Mouse (Mus musculus) cerebellum, adult 8-10 months (tissue): ENCODE data around the gene Elk4.

ENCODE experiments used
- DNase-seq: peaks from one replicate; pipeline ENCODE4 v3.0.0; 2022

Elk4 gene

DNA sequence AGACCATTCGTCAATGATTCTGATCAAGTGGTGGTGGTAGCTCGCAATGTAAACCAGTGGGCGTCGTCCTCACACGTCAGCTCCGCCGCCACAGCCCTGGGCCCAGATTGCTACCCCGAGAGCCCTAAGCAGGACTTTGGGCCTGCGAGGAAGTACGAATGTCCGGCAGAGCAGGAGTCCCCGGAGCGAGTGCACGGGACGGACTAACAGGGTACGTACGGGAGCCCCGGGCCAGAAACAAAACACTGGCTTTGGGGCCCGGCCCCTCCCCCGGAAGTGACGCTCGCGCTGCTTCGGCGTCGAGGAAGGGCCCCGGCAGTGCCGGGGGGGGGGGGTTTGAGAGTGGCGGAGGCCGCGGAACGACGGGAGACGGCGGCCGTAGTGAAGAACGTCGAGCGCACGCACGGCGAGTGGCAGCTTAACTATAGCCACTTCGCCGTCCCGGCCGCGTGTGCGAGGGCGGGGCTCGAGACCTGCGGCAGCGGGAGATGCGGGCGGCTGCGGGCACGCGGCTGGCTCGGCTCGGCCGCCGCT, at the start of gene Elk4:
Elk4 (plus strand) TSS at position 326 of the 534 bp plus-strand sequence.
- peak; percentile 81 for DNase-seq

DNA sequence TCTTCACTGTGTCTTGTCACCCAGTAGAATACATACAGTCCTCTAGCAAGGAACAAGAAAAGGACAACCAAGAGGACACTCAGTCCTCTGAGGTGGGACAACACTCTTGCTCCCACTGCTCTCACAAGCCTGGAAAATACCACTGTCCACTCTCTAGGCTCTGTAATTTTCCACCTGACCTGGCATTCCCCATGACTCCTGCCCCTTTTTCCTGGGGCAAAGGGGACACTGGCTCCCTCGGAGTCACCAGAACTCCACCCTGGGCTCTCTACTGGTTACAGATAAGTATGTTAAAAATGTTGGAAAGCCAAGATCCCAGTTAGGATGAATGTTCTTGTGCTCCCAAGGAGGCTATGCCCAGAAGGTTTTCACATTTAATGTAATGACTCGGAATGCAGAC, 46.4 kb upstream of the Elk4 start:
- DNase-seq = no peak

DNA sequence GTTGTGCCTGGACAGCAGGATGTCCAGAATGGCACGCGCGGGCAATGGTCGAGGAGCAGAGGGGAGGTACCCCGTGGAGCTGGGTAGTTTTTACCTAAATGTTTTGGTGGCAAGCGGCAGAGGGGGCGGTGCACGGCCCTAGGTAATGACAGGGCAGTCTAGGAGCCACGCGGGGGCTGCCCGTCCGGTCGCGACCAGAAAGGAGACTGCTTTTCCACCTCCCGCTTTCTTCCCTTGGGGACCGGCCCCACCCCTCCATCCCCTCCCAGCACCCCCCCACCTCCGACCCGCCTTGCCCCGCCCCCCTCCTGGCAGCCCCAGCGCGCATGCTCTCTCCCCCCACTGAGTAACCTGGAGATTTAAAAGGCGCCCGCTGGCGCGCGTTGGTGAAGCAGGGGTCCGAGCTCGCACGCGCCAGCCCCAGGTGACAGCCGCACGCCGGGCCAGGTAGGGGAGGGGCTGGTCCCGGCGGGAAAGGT, 44.8 kb upstream of the Elk4 start, which contains the start of gene Slc45a3:
Slc45a3 (plus strand) TSS at position 362 of the 479 bp plus-strand sequence.
- DNase-seq = no peak

DNA sequence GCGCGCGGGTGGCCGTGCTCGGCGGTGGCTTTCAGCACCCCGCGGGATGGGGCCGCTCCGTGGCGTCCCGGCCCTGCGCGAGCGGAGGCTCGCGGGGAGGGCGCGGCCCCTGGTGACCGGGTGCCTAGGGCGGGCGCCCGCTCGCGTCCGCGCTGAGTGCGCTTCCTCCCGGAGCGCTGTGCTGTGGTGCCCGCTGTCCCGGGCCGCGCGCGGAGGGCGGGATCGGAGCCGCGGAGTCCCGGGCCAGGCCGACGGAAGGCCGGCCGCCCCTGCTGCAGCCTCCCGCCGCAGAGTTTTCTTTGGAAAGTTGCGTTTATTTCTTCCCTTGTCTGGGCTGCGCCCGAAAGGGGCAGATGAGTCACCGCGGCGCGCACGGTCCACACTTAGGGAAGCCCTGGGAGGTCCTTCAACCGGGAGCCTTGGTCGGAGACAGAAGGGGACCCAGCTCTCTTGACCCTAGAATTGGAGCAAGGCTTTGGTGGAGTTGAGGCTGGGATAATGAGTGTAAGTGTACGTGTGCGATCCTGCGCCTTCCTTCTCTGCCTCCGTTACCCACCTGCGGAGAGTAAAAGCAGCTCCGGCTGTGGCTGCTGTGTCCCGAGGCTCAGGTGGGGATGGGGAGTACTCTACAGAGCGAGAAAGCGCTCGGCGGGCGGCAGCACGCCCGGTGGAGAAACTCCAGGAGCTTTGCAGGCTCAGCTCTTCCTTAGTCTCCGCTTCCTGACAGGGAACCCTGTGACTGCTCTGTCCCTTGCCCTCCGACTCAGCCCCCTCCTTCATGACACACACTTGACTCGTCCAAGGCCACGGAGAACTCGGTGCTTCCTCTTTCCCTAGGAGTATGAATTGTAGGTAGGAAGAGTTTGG, 44.1 kb upstream of the Elk4 start:
- no peak for DNase-seq

DNA sequence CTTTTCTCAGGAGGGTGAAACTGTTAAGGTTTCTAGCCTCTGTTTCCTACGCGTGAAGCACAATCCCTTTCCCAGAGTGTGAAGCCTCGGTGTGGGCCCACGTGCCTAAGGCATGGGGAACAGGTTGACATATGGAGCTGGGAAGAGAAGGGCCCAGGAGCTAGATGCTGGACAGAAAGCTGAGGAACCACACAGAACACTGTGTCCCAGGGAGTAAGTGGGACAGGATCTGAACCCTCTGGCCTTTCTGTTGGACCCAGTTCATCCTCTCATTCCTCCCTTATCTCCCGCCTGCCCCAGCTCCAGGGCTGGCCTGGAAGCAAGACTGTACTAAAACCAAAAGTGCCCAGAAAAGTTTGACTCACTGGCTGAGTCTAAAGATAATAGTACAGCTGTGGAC, 43.3 kb upstream of the Elk4 start:
- no peak for DNase-seq

DNA sequence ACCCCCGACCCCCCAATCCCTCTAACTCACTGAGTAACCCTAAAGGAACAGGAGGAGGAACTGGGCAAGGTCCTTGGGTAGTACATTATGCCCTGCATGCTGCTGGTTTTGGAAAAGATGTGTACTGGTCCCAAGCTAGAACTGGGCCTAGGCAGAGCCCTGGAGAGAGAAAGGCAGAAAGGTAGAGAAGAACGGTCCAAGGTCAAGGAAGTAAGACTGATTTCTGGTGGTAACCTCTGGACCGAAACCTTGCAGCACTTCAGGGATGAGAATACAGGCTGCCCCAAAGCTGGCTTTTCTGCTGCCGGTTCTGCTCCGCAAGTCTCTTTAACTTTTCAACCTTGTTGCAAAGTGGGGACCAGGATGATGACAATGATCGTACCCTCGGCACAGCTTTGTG, 42.8 kb upstream of the Elk4 start:
- DNase-seq = no peak

DNA sequence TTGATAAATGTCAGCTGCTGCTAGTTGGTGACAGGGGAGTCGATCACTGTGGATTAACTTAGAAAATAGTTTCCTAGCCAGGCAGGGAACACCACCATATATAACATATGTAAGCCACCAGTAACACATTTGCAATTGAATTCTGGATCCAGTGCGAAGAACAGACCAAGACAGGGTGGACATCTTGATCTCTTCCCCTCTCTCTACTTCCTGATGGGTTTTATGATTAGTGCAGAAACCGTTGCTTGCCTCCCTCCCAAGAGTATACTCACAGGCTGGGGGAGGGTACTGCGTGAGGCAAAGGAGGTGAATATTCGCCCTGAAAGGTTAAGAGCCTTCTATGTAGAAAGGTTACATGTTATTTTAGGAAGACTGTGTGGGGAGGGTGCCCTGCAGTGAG, 41.6 kb upstream of the Elk4 start:
- no peak for DNase-seq

DNA sequence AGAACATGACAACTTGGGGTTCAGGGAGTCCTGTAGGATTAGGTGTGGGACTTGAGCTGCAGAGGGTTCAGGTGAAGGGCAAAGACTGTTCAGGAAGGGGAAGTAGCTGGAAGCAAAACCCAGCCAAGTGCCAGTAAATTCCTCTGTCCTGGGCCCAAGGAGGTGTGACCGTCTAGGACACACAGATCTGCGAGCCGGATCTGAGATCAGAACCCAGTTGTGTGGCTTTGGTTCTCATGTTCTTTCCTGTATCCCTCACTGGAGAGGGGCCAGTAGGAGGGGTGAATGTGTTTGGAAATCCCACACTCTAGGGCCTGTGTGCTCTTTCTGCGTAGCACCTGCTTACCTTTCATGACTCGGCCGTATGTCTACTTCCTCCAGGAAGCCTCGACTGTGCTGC, 40.1 kb upstream of the Elk4 start:
- no peak for DNase-seq

DNA sequence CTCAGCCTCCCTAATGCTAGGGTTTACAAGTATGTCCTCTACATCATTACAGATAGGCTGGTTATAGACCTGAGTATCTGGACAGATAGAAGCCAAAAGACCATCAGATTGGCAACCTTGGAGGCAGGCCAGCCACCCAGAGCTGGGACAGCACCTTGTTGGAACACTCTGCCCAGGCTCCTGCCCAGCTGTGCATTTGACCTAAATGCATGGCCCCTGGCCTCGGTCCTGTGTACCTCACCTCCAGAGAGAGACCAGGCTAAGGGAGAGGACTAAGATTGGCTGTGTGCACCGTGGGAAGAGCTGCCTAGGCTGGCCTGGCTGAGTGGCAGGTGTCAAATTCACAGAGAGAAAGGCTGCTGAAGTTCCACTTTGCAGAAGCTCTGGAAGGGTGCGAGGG, 38.9 kb upstream of the Elk4 start:
- DNase-seq = no peak

DNA sequence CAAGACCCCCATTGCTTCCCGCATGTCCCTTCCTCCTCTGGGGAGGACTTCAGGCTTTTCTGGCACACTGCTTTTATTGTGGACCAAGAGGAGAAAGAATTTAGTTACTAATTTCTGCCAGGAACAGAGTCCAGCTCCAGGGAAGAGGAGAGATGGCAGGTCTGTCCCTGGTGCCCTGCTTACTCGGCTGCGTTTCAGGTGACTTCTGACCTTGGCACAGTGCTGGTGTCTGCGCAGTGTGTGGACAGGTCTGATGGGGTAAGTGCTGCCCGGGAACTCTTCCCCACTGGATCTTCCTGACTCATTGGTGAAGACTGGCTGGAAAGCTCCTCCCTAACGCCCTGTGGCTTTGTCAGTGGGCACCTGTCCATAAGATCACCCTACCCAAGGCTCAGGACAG, 38.4 kb upstream of the Elk4 start:
- no peak for DNase-seq

DNA sequence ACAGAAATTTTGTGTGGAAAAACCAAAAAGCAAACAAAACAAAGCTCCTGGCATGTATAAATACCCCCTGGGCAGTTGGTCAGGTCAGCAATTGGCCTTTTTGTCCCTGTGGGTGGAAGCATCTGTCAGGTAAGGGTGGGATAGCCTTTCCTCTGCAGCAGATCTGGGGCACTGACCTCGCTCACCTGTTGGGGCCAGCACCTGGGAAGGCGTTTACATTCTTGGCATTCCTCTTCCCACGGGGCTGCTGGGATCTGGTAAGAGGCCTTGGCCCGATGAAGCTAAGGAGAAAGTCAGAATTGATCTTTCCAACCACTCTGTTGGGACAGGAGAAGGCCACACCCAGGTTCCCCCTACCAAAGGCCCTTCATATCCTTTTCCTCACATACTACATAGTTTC, 37.6 kb upstream of the Elk4 start:
- no peak for DNase-seq

DNA sequence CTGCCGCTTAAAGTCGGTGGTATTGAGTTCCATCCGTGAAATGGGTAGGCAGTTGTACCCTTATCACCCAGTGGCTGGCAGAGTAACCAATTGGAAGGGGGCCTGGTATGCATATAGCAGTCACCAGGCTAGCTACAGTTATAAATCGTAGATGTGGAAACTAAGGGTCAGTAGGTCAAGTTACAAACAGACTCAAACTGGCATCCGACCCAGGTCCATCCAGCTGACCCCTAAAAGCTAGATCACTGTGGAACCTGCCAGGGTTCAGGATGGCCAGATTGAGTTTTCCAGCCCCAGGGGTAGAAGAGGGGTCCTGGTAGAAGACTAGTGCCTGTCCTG, 37.1 kb upstream of the Elk4 start:
- no peak for DNase-seq

DNA sequence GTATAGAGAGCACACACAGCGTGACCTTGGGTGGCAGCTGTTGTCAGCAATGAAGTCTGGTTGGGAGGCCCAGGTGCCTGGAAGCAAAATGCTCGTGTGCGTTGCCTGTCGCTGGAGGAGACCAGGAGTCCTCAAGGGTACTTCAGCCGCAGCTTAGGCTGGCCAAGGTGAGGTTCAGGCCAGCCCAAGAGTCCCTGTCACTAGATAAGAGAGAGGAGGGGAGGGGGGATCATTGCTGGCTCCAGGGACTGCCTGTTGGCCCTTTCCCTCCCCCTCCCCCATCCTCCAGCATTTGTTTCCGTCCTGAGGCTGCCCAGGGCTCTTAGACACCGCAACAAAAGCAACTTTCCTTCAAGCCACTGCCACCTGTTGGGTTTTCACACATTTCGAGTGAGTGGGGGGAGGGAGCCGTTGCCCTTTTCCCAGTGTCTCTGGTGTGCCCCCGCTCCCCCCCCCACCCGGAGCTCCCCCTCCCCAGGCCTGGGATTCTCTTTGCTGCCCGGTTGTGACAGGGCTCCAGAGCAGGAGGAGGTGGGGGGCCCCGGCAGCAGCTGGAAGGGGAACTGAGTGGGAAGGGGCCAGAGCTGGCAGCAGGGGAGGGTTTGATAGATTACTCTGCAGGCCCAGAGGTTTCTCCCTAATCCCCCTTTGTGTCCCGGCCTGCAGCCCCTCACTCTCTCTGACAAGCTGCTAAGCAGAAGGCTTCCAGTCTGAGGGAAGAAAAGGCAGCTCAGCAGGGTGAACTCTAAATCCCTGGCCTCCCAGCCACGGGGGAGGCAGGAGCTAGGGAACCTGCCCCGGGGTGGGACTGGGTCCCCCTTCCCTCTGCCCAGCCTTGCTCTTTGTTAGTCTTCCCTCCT, 36.5 kb upstream of the Elk4 start:
- no peak for DNase-seq

DNA sequence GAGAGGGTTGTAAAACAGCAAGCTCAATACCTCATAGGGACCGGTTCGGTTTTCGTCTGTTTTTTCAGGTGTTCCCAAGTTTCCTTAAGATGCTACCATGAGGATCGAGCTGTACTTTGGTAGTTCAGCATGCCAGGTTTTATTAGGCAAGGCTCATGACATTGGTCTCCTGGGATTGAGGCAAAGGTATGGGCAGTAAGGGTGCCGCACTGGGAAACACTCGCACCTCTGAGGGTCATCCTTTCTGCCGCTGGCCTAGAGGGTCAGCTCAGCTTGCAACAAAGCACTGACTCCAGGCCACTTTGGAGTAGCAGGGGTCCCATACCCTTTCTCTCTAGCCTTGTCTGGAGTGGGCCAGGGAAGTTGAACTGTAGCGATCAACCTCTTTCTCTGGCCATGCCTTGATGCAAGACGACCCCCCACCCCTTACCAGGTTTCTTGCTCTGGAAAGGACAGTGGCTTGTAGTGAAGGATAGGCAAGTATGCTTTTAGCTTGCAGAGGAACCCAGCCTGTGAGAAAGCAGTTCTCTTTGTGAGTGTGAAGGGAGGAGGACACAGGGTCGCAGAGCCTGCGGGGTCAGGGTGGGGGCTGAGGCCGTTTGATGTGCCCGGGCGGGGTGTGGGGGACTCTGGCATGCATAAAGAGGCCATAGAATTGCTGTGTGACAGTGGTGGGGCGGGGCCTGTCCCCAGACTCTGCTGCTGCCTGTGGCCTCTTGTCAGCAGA, 35.5 kb upstream of the Elk4 start:
- no peak for DNase-seq

DNA sequence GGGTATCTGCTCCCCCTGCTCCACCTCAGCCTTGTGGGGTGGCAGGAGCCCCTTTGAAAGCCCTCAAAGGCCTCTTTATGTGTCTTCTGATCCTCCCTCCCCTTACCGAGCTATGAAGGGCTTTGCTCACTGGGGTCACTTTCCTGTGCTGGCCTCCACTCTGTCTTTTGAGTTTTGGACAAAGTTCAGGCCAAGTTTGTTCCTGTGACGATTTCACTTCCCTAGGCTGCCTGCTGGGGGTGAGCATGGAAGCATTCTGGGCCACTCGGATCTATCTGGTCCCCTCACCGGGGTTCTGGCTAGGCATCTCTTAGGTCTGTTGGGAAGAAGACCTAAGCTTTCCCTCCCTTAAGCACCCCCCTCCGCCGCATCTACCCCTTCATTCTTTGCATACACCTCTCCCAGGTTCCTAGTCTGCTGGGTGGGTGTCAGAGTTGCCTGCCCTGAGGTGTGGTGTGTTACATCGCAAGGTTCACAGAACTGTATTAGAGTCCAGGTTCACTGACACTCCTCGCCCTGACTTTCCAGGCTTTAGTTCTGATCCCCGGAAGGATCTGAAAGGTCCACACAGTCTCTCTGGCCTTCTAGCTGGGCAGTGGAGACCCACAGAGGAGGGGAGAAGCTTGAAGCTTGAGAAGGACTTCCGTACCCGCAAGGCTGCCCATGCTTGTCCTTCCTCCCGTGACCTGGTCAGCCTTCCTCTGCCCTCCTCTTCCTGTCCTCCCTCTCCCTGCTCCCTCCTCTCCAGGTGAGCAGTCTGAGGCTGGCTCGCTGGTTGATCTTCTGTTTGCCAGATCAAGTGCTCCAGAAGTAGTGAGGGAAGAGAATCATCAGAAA, 34.7 kb upstream of the Elk4 start:
- no peak for DNase-seq

DNA sequence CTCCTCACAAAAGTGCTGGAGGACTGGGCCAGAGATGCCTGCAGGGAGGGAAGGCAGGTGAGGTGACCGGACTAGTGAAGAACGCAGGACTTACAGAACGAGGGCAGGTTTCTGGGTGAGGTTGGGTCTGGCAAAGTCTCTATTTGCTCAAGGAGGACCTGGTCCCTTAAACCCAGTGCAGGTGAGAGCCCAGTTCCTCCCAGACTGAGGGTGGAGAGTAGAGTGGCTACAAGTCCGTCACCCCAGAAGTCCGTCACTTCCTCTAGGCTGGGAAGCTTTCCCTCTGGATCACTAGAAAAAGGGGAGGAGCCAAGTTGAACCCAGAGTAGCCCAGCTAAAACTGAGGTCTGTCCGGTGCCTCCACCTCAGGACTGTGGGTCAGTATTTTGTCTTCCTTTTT, 33.4 kb upstream of the Elk4 start:
- DNase-seq = no peak

DNA sequence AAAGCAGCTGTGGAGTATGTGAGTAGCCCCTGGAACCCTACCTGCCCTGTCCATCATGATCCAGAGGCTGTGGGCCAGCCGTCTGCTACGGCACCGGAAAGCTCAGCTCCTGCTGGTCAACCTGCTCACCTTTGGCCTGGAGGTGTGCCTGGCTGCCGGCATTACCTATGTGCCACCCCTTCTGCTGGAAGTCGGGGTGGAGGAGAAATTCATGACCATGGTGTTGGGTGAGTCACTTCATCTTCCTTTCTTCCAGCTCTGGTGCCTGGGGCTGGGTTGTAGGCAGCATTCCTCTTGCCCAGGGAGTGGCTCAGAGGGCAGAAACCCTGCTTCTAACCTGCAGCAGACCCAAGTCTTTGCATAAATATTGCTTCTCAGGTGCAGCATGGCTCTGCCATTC, 30.5 kb upstream of the Elk4 start:
- no peak for DNase-seq

DNA sequence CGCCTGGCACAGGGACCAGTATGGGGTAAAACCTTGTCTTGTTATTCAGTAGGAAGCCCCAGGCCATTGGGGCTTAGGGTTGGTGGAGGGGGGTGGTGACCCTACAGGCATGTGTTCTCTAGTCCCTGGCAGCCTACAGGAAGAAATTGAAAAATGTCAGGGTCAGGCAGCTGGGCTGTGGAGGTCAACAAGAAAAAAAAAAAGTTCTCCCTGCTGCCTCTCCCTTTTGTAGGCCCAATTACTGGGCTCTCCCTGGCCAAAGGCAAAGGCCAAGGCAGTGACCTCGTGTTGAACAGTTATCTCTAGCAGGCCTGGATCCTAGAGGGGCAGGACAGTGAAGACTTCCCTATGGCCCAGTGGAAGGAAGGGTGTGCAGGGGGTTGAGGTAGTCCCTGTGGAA, 26.9 kb upstream of the Elk4 start:
- DNase-seq = no peak

DNA sequence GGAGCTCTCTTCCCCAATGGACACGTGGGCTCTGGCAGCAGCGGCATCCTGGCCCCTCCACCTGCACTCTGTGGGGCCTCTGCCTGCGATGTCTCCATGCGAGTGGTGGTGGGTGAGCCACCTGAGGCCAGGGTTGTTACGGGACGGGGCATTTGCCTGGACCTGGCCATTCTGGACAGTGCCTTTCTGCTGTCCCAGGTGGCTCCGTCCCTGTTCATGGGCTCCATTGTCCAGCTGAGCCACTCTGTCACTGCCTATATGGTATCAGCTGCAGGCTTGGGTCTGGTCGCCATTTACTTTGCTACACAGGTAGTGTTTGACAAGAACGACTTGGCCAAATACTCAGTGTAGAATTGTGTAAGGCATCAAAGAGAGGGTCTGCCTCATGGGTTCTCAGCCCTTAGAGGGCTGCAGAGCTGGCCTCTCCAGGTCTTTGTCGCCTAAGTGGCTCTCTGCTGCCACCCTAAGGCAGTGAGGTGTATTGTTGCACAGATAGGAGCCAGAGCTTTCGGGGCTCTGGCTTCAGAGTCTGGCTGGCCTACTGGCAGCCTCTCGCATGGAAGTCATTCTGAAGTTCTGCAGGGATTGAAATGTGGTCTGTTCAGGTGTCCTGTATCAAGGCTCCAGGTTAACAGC, 25.9 kb upstream of the Elk4 start:
- DNase-seq = peak; percentile 69

DNA sequence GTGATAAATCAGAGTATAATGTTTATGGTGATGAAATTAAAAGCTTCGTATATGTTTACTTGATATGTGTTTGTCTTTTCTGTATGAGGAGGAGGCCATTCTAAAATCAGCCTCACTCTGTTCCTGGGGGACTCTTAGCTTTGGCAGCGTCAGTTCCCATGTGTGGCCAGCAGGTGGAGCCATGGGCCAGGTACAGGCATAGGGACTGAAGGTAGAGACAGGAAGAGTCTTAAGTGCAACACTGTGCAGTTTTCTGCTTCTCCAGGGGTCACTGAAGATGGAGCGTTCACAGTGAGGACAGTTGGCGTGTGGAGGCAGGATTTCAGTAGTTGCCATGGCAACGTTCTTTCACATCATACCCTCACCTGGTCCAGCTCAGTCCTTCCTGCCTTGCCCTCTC, 24.5 kb upstream of the Elk4 start:
- peak; percentile 84 for DNase-seq

DNA sequence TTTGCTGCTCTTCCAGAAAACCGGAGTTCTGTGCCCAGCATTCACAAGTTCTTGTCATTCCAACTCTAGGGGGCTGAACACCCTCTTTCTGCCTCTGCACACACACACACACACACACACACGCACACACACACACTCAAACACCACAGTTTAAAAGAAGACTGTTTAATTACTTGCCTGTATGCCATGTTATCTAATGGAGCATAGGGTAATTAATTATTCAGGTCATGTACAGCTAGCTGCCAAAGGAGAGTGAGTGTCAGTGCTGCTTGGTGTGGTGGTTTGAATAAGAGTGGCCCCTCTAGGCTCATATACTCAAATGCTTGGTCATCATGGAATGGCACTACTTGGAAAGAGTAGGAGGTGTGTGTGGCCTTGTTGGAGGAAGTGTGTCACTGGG, 23.6 kb upstream of the Elk4 start:
- no peak for DNase-seq

DNA sequence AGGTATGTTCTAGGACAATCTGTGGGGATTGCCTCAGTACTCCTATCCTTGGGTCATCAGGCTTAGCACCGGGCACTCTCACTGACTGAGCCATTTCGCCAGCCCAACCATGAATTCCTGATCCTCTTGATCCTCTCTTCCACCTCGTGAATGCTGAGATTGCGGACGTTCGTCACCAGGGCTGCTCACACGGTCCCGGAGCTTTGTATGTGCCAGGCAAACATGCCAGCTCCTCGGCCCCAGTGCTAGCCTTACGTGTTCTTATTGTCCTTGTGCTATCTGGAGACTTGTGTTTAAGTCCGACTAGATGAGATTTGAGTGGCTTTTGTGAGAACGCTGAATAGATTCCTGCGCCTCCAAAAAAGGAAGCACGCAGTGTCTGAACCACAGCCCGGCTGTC, 20.0 kb upstream of the Elk4 start:
- DNase-seq = no peak
